Mouse (Mus musculus): ENCODE measurements at regions not wholly inside any gene's neighbourhood (a gene's known extent, or its start where the extent isn't known, plus 50 kb on each side); places are given as distances from the start of the nearest gene placed in this dataset.
A peak's percentile ranks its signal among the peaks of the same experiment; 100 is the strongest.

GRCm38 (mm10) chrX:147616374-147616773 lies 62.5 kb upstream of the Lrch2 start:
- WGBS = 88% methylated on average over 2 of the region's 2 CpGs
- no peak overlapping the region for H3K4me3 ChIP-seq (ENCODE audit: low read depth, low read length)
- H3K4me1 ChIP-seq (replicated peaks; ENCODE audit: control insufficient read depth, insufficient read depth, low read length) = no peaks in the 10 kb centered on the region
- H3K27ac ChIP-seq (ENCODE audit: low read depth, low read length) = no peak overlapping the region
- H3K27me3 ChIP-seq (ENCODE audit: control insufficient read depth, insufficient read depth, low read length) = no peaks in the 10 kb centered on the region
- ATAC-seq (replicated peaks; ENCODE audit: low FRiP score) = no peak
- no peaks in the 10 kb centered on the region for H3K36me3 ChIP-seq (ENCODE audit: control insufficient read depth, insufficient read depth, low read length)
- DNase-seq (ENCODE audit: low spot score) = no peak
- H3K4me2 ChIP-seq (ENCODE audit: low read depth, low read length, severe bottlenecking) = no peak overlapping the region
- no peaks in the 10 kb centered on the region for H3K9me3 ChIP-seq (ENCODE audit: control insufficient read depth, low read length)
- H3K9ac ChIP-seq (ENCODE audit: low read length) = no peak overlapping the region

DNA sequence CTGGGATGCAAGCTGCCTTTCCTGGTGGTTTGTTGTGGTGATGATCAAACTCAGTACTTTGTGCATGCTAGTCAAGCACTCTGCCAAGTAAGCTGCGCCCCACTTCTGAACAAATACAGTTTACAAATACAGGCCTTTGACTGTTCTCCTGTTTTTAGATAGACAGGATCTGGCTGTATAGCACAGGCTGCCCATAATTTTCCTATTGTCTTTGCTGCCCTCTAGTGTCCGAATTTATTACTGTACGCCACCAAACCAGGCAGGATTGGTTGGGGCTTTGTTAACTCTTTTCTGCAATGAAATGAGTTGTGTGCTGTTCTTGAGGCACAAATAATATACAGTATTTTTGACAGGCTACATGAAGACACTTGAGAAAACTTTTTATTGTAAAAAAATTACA lies 54.8 kb upstream of the Lrch2 start:
- no peaks in the 10 kb centered on the region for H3K36me3 ChIP-seq (ENCODE audit: control insufficient read depth, insufficient read depth, low read length)
- ATAC-seq (replicated peaks; ENCODE audit: low FRiP score) (peak; percentile 51; the same call in 1 of the 2 replicates), DNase-seq (ENCODE audit: low spot score) (peak; percentile 54)
- no peak overlapping the region for H3K4me2 ChIP-seq (ENCODE audit: low read depth, low read length, severe bottlenecking)
- 18% methylated on average over 3 of the region's 3 CpGs for WGBS
- H3K27ac ChIP-seq (ENCODE audit: low read depth, low read length) = no peak overlapping the region
- no peaks in the 10 kb centered on the region for H3K4me1 ChIP-seq (replicated peaks; ENCODE audit: control insufficient read depth, insufficient read depth, low read length)
- H3K4me3 ChIP-seq (ENCODE audit: low read depth, low read length) = no peak overlapping the region
- H3K27me3 ChIP-seq (ENCODE audit: control insufficient read depth, insufficient read depth, low read length) = no peaks in the 10 kb centered on the region
- H3K9ac ChIP-seq (ENCODE audit: low read length) = no peak overlapping the region
- H3K9me3 ChIP-seq (ENCODE audit: control insufficient read depth, low read length) = no peaks in the 10 kb centered on the region

Measured in forebrain, embryonic 11.5 days (tissue).